Mouse (Mus musculus) adrenal gland, postnatal 25 days (tissue): ENCODE data around the gene Ankfn1. TPM values are rescaled to one million over a fixed set of nuclear protein-coding genes. Genes with fewer than 3 reads are reported as not detected.

ENCODE experiments used
- DNase-seq: peaks from one replicate; pipeline ENCODE4 v3.0.0; 2021; ENCODE audit warnings: mixed read lengths
- total RNA-seq: library from RNA; stranded (reverse); gene quantifications from 2 replicates; pipeline ENCODE4 v1.2.3, GENCODE M21; 2021

Ankfn1 gene
- total RNA-seq, 1 experiment from 2014 or later, result 0.76 TPM

GRCm38 (mm10) chr11:89676922-89677321 lies 100.5 kb downstream of the Ankfn1 start:
- no peak for DNase-seq

- no peak for DNase-seq
These were observed 103.4 kb downstream of the Ankfn1 start for GRCm38 (mm10) chr11:89673916-89674507.

GRCm38 (mm10) chr11:89672510-89673085 lies 104.9 kb downstream of the Ankfn1 start:
- no peak for DNase-seq

- no peak for DNase-seq
These were observed 112.1 kb downstream of the Ankfn1 start for GRCm38 (mm10) chr11:89665170-89665880.

- DNase-seq, result no peak
These were observed 118.4 kb downstream of the Ankfn1 start for GRCm38 (mm10) chr11:89659048-89659447.

GRCm38 (mm10) chr11:89656556-89656955 lies 120.9 kb downstream of the Ankfn1 start:
- no peak for DNase-seq

DNA sequence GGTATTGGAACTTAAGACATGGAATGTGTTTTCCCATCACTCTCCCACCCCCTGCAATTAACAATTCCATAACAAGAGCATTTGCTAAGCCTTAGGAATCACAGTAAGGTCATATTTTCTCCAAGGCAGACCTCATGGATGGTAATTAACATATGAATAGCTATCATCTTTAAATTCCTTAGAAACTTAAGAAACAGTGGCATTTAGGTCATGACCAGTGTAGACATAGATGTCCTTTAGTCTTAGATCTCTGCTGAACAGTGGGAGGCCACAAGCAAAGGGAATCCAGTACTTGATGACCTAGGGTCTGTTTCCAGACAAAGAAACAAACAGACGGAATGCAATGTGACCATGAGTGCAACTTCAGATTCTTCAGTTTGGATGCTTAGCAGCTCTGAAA lies 141.7 kb downstream of the Ankfn1 start:
- no peak for DNase-seq

DNA sequence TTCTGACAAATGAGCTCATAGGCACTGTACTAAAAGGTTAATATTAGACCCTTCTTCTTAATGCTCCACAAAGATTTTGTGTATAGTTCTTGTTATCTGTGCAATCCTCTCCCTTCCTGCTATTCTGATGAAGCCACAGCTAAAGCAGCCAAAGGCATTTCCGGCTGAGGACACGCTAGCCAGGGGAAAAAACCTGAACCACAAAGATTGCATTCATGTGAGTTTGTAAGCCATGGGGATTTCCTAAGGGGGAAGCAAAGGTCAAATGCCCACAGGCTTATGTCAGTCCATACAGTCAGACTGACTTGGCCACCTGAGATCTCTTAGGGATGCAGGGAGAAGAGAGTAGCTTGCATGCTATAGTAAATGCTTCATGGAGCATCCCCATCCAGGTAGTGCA lies 146.1 kb downstream of the Ankfn1 start:
- DNase-seq, result no peak

GRCm38 (mm10) chr11:89628562-89628961 lies 148.9 kb downstream of the Ankfn1 start:
- DNase-seq, result no peak

- DNase-seq, result no peak
These were observed 150.2 kb downstream of the Ankfn1 start for GRCm38 (mm10) chr11:89627232-89627631.

DNA sequence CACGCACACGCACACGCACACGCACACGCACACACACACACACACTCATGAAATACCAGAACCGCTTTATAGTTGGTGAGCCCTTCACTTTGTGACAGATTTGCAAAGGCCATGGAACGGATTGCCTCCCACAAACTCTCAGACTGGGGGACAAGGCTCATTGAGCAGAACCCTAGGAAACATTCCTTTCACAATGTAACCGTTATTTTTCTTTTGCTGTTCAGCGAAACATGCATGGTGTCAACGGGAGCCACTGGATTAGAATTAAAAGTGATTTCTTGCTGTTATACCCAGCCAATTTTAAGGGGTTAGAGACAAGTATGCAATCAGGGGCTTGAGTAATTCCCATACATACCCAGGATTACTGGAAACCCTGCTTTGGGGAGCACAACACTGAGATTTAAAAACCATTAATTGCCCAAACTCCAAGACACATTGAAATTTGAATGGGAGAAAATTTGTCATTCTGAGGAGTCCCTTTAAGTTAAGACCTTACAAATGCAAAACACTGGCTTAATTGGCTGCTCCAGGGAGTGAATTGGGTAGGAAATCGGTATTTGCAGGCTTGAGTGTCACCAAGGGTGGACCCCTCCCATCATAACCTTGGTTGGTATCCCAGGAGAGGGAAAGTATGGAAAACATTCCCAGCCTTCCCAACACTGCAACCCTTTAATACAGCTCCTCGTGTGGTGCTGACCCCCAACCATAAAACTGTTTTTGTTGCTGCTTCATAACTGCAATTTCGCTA lies 153.6 kb downstream of the Ankfn1 start:
- no peak for DNase-seq

- DNase-seq, result no peak
These were observed 157.5 kb downstream of the Ankfn1 start for GRCm38 (mm10) chr11:89619955-89620354.

- no peak for DNase-seq
These were observed 161.6 kb downstream of the Ankfn1 start for GRCm38 (mm10) chr11:89615806-89616205.

- no peak for DNase-seq
These were observed 165.9 kb downstream of the Ankfn1 start for GRCm38 (mm10) chr11:89611596-89611995.

- no peak for DNase-seq
These were observed 169.4 kb downstream of the Ankfn1 start for GRCm38 (mm10) chr11:89608071-89608470.

DNA sequence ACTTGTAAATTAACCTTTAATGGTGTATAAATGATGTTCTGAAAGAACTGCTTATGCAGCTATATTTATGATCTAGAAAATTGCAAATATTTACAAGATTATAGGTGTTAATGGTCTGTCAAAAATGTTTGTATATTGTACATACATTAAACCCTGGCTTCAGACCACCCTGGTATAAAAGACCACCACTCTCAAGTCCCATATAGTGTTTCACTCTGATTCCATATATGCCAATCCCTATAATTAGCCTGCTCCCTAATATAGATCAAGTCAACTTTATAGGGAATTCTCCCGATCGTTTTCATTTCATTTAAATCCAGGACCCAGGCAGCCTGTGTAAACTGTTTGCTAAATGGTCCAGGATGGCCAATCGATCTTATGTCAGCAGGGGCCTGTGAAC lies 170.2 kb downstream of the Ankfn1 start:
- DNase-seq, result no peak

DNA sequence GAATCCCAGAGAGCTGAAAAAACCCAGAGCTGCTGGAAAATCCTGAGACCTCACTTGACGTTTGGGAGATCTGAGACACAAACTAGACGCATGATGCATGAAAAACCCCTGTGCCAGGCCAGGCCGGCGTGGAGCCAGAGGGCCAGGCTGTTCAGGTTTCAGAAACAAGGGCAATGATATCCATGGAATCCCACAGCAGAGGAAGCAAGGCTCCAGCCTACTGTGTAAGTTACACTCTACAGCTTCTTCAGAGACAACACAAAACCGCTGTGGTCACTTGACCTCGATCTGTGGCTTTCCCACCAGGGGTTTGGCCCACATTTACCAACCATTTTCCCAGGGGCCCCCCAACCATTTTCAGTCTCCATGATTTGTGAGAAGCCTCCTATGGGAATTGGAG lies 171.1 kb downstream of the Ankfn1 start:
- DNase-seq, result no peak

DNA sequence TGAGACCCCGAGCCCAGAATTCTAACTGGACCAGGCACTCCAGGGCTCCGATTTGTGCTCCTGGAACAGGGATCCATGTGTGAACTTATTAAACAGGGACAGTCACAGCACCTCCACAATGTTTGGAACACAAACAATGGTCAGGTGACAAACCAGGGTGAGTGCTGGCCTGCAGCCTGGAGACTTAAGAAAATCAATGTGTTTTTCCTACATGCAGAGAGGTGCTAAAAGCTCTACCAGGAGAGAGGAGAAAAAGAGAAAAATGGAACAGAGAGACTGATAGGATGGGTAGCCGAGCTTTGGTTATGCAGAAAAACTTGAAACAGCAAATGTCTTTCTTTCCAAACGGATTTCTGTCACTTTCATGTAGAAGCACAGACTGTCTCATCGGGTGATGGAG lies 174.5 kb downstream of the Ankfn1 start:
- DNase-seq, result no peak

GRCm38 (mm10) chr11:89600921-89601515 lies 176.4 kb downstream of the Ankfn1 start:
- DNase-seq, result peak; percentile 5

- DNase-seq, result no peak
These were observed 187.1 kb downstream of the Ankfn1 start for GRCm38 (mm10) chr11:89590273-89590874.

- DNase-seq, result no peak
These were observed 191.1 kb downstream of the Ankfn1 start for GRCm38 (mm10) chr11:89586341-89586740.

DNA sequence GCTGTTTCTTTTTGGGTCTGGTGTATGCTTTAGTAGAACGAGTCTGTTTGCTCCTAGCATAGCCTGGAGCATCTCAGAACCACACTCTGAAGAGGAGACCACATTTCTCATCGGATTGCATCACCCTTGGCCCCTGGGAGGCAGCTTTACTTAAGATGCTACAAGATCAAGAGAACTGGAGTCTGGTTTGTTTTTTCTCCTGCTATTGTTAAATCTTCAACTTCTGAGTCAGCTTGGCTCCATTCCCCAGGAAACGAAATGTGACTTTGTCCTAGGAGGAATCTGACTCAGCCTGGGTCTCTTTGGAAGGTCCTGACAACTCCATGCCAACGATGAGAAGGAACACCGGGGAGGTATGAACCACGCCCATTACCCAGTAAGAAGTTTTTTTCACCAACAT lies 197.6 kb downstream of the Ankfn1 start:
- peak; percentile 22 for DNase-seq
